Mouse (Mus musculus) forebrain, embryonic 14.5 days (tissue): ENCODE results near the gene Tmsb4x. TPM values are rescaled to one million over a fixed set of nuclear protein-coding genes. Genes with fewer than 3 reads are reported as not detected.

ENCODE experiments used
- ATAC-seq: fragments of 200-750 bp; cut with Nextera tagmentation; 2 replicates; pipeline ENCODE4 v1.8.0; 2017; ENCODE audit warnings: mild to moderate bottlenecking, moderate library complexity
- DNase-seq: peaks from one replicate; pipeline ENCODE4 v3.0.0-alpha.2; 2015; ENCODE audit warnings: low spot score
- H3K27ac ChIP-seq: fragments of 300-500 bp; sonication (generic); 2 replicates; pipeline ENCODE4 v1.5.1; 2014; ENCODE audit warnings: low read depth, mild to moderate bottlenecking, control low read depth, low read length, moderate library complexity
- H3K27me3 ChIP-seq: fragments of 300-500 bp; sonication (generic); replicated peaks from 2 replicates; pipeline ENCODE4 v1.6.1; 2014; ENCODE audit warnings: low read length, control low read depth, mixed read lengths; ENCODE audit not compliant: control insufficient read depth, insufficient read depth
- H3K36me3 ChIP-seq: fragments of 300-500 bp; sonication (generic); 2 replicates; pipeline ENCODE4 v1.6.1; 2014; ENCODE audit warnings: low read length, control low read depth; ENCODE audit not compliant: control insufficient read depth, insufficient read depth
- H3K4me1 ChIP-seq: fragments of 300-500 bp; sonication (generic); 2 replicates; pipeline ENCODE4 v1.6.1; 2014; ENCODE audit warnings: antibody characterized with exemption, low read length, control low read depth; ENCODE audit not compliant: control insufficient read depth, insufficient read depth
- H3K4me2 ChIP-seq: fragments of 300-500 bp; sonication (generic); 2 replicates; pipeline ENCODE4 v1.6.1; 2014; ENCODE audit warnings: mild to moderate bottlenecking, control low read depth, low read length
- H3K4me3 ChIP-seq: fragments of 300-500 bp; sonication (generic); 2 replicates; pipeline ENCODE4 v1.5.1; 2014; ENCODE audit warnings: low read depth, low read length, control low read depth
- H3K9ac ChIP-seq: fragments of 300-500 bp; sonication (generic); 2 replicates; pipeline ENCODE4 v1.6.1; 2014; ENCODE audit warnings: mild to moderate bottlenecking, low read length, control low read depth, moderate library complexity
- H3K9me3 ChIP-seq: fragments of 300-500 bp; sonication (generic); replicated peaks from 2 replicates; pipeline ENCODE4 v1.6.1; 2016; ENCODE audit warnings: low read length, control low read depth, mixed read lengths; ENCODE audit not compliant: control insufficient read depth
- WGBS: fragments of 180-500 bp; shearing (Covaris S2); extraction: QIAGEN DNeasy Blood & Tissue Kit; methylation state at CpG from one replicate; pipeline ENCODE4 v1.1.7; 2014; 5-methylcytosine and 5-hydroxymethylcytosine counted together
- polyA plus RNA-seq: library from polyadenylated mRNA; unstranded; fragments of >200 nt; fragmentation: Nextera tagmentation; extraction: Ambion mirVana; gene quantifications from 2 replicates; pipeline ENCODE4 v1.2.1, GENCODE M21; 2014

The Tmsb4x gene
- polyA plus RNA-seq, 1 experiment from 2014 or later, result 7,141 TPM

DNA sequence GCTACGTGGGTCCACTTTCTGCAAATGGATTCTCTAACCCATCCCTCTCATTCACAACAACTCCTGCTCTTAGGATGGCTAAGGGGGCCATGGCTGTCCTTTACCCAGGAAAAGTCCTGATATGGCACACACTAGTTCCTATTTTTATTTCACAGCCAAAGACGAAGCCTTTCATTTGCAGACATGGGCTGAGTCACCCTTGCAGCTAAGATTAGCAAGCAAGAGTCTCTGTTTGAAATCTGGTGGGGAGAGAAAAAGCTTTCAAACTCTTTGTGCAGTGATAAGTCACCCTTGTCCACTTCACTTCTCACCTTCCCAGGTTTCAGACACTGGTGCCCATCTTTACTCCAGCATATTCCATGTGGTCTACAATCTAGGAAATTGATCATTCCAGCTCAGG, 36.9 kb downstream of the Tmsb4x start:
- Histone ChIP-seq H3K9ac (no peak overlapping the region), H3K27me3 (no peaks in the 10 kb centered on the region), H3K9me3 (no peaks in the 10 kb centered on the region), H3K4me3 (no peak overlapping the region), H3K27ac (no peak overlapping the region), H3K4me1 (no peaks in the 10 kb centered on the region), H3K36me3 (no peaks in the 10 kb centered on the region), H3K4me2 (no peak overlapping the region)
- ATAC-seq (no peak), DNase-seq (no peak)
- WGBS, result 80% methylated on average over 2 of the region's 2 CpGs

- no peaks in the 10 kb centered on the region for H3K27me3 ChIP-seq
- no peaks in the 10 kb centered on the region for H3K4me1 ChIP-seq
- DNase-seq (no peak), ATAC-seq (no peak)
- H3K9ac ChIP-seq, result no peak overlapping the region
- H3K36me3 ChIP-seq, result no peaks in the 10 kb centered on the region
- H3K27ac ChIP-seq, result no peak overlapping the region
- WGBS, result 78% methylated on average over 2 of the region's 2 CpGs
- H3K4me3 ChIP-seq, result no peak overlapping the region
- no peak overlapping the region for H3K4me2 ChIP-seq
- H3K9me3 ChIP-seq, result no peaks in the 10 kb centered on the region
Observed at GRCm38 (mm10) chrX:167171281-167171680, 37.8 kb downstream of the Tmsb4x start.

DNA sequence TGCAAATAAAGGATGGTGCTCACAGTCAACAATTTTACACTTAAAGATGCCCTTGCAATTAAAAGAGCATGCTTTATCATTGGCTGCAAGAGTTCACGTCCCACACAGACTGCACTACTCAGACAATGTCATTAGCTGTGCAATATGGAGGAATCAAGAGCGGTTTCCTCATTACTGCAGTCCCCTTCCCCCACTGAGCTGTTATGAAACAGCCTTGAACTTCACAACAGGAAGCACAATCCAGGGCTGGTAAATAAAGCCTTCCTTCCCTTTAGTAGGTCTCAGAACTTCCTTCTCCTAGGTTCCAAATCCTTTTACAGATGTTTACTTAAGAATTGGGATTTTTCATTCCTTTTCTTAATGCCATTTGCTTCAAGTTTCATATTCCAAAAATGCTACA, 41.8 kb downstream of the Tmsb4x start:
- DNase-seq, result no peak
- Histone ChIP-seq H3K4me2 (no peak overlapping the region), H3K4me1 (no peaks in the 10 kb centered on the region), H3K27ac (no peak overlapping the region), H3K36me3 (no peaks in the 10 kb centered on the region), H3K4me3 (no peak overlapping the region), H3K9me3 (no peaks in the 10 kb centered on the region), H3K9ac (no peak overlapping the region), H3K27me3 (no peaks in the 10 kb centered on the region)
- 49% methylated on average over 2 of the region's 2 CpGs for WGBS
- ATAC-seq, result no peak

GRCm38 (mm10) chrX:167166051-167166450, 43.1 kb downstream of the Tmsb4x start:
- Histone ChIP-seq H3K9ac (no peak overlapping the region), H3K27me3 (no peaks in the 10 kb centered on the region), H3K4me3 (no peak overlapping the region), H3K27ac (no peak overlapping the region), H3K4me2 (no peak overlapping the region), H3K4me1 (no peaks in the 10 kb centered on the region), H3K36me3 (no peaks in the 10 kb centered on the region), H3K9me3 (no peaks in the 10 kb centered on the region)
- WGBS, result 72% methylated on average over 1 of the region's 1 CpGs
- no peak for DNase-seq
- ATAC-seq, result no peak

DNA sequence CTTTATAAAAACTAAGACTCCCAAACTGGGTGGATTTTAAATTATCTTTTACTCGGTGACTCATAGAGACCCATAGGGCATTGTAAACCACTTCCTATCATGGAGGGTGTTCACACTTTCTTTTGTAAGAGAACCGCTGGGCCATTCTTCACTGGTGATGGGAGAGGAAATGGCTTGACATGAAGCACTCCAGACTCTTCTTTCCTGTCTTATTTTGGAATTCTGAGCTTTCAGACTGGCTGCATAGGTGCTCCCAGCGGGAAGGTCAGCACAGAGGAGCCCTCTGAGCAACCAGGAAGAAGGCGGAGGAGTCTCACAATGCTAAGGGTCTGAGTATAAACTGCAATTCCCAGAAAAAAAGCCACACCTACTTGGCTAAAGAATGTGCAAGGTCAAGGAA, 51.4 kb downstream of the Tmsb4x start:
- no peaks in the 10 kb centered on the region for H3K4me1 ChIP-seq
- no peaks in the 10 kb centered on the region for H3K9me3 ChIP-seq
- no peak overlapping the region for H3K27ac ChIP-seq
- H3K27me3 ChIP-seq, result no peaks in the 10 kb centered on the region
- WGBS, result 81% methylated on average over 4 of the region's 4 CpGs
- DNase-seq, result no peak
- no peaks in the 10 kb centered on the region for H3K36me3 ChIP-seq
- no peak overlapping the region for H3K4me2 ChIP-seq
- no peak overlapping the region for H3K9ac ChIP-seq
- no peak for ATAC-seq
- H3K4me3 ChIP-seq, result no peak overlapping the region

Other genes with a start within 250 kb of the Tmsb4x start
- gene Tlr8, start 55.0 kb upstream of the Tmsb4x start, polyA plus RNA-seq, result 0.17 and 0.22 TPM in 2 replicates
- gene Tlr7, start 121.2 kb upstream of the Tmsb4x start, polyA plus RNA-seq, result 0.48 and 1.7 TPM in 2 replicates
- 9.0 and 9.6 TPM in 2 replicates for gene Prps2, start 173.4 kb upstream of the Tmsb4x start, polyA plus RNA-seq